Mouse (Mus musculus): Measurements from ENCODE around the gene Myef2. TPM values are rescaled to one million over a fixed set of nuclear protein-coding genes. Genes with fewer than 3 reads are reported as not detected.

Gene Myef2
- total RNA-seq (2023) = 10 to 100 TPM; 13.3 to 14.4 TPM

DNA sequence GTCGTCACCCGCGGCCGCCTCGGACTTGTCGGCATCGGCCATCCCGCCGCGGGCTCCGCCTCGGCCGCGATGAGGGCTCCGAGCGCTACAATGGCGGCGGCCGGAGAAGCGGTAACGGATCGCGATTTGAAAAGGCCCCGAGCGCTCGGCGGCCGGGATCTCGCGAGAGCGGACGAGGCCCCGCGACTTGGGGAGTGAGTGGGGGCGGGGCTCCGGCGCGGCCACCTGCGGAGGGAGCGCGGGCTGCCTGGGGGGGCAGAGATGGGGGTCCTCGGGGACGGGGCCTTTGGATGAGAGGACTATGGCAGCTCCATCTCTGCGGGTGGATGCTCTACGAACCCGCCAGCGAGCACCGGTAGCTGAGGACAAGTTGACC is at the start of gene Myef2:
Gene Myef2, minus strand, starts transcription at position 185 of the 376 bp plus-strand sequence.

GRCm38 (mm10) chr2:125152388-125152787 is 28.9 kb upstream of the Myef2 start, which contains the start of gene Slc12a1:
Gene Slc12a1 (plus strand): TSS chr2:125152505.

DNA sequence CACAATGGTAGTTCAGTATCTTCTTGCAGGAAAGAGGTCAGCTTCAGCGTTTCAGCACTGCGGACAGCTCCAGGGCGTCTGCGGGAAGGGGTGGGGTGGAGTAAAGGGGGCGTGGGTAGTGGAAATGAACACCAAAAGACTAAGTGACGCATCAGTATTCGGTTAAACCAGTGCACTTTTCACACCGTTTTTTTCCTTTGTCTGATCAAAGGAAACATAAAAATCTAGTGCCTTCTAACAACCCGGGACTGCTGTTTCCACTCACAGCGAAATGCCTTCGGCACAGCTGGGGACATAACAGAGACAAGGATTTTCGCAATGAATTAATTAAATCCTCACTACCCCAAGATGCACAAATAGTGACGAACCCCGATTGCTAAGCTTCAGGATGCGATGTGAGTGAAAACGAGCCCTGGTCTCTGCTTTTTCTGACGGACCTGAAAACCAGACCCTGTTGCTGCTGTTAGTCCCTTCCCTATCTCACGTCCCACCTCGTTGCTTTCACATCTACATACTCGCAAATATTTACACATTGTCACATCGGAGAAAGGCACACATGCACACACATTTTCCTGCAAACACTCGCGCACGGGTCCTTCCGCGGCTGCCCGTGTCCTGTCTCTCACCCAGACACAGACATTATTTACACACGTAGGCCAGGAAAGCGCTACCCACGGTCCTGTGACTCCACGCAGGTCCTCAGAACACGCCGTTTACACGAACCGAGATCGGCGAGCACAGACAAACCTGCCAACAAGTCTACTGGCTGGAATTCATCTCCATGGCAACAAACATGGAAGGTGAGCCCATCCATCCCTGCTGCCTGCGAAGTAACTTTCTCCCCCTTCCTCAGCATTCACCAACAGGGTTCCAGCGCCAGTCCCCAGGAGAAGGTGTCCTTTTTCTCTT is 12.7 kb upstream of the Myef2 start, which contains the start of gene Ctxn2:
Gene Ctxn2, plus strand, starts transcription at position 790 of the 909 bp plus-strand sequence.

DNA sequence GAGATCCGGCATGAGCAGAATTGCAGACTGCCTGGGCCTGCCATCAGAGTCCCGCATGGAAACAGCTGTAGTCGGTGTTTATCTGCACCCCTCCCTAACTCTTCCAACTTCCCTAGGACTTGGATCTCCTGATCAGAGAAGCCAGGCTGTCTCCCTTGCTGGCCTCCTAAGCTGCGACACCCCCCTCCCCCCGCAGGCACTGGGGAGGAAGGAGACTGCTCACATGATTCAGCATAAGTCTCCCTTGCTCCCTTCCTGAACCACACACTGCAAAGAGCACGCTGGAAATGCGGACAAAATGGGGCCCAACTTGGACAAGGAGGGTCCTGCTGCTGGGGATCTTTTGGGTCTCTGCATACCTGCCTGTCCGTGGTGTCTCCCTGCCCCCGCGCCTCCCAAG is 55.6 kb downstream of the Myef2 start, which contains the start of gene Slc24a5:
Gene Slc24a5, plus strand, starts transcription at position 231 of the 400 bp plus-strand sequence.

Other genes with a start within 250 kb of the Myef2 start
- gene Slc24a5, start 55.5 kb downstream of the Myef2 start, total RNA-seq (2023) = under 1 TPM; 0.18 to 0.26 TPM
- gene Ctxn2, start 13.0 kb upstream of the Myef2 start, total RNA-seq (2023) = not detected
- not detected for gene Slc12a1, start 28.8 kb upstream of the Myef2 start, total RNA-seq (2023)
- gene Dut, start 123.5 kb upstream of the Myef2 start, total RNA-seq (2023) = 10 to 100 TPM; 52.7 to 73.0 TPM

All from neutrophil, adult 83 days (primary cell).